Mouse (Mus musculus) midbrain, embryonic 10.5 days (tissue): ENCODE measurements around the gene Nmb. TPM values are rescaled to one million over a fixed set of nuclear protein-coding genes. Genes with fewer than 3 reads are reported as not detected.

ENCODE experiments used
- DNase-seq: peaks from one replicate; pipeline ENCODE4 v3.0.0-alpha.2; 2017; ENCODE audit warnings: low spot score
- H3K27ac ChIP-seq: fragments of 300-500 bp; sonication (generic); replicated peaks from 2 replicates; pipeline ENCODE4 v1.5.1; 2016; ENCODE audit warnings: mild to moderate bottlenecking
- H3K27me3 ChIP-seq: fragments of 300-500 bp; sonication (generic); 2 replicates; pipeline ENCODE4 v1.6.1; 2016; ENCODE audit warnings: low read depth, mild to moderate bottlenecking; ENCODE audit not compliant: poor library complexity, severe bottlenecking
- H3K36me3 ChIP-seq: fragments of 300-500 bp; sonication (generic); 2 replicates; pipeline ENCODE4 v1.6.1; 2016; ENCODE audit warnings: mild to moderate bottlenecking, moderate library complexity
- H3K4me1 ChIP-seq: fragments of 300-500 bp; sonication (generic); 2 replicates; pipeline ENCODE4 v1.6.1; 2016
- H3K4me3 ChIP-seq: fragments of 300-500 bp; sonication (generic); 2 replicates; pipeline ENCODE4 v1.5.1; 2016; ENCODE audit warnings: mild to moderate bottlenecking, moderate library complexity
- H3K9me3 ChIP-seq: fragments of 300-500 bp; sonication (generic); replicated peaks from 2 replicates; pipeline ENCODE4 v1.6.1; 2016; ENCODE audit warnings: mild to moderate bottlenecking
- WGBS: fragments of 180-500 bp; shearing (Covaris S2); methylation state at CpG from one replicate; pipeline ENCODE4 v1.1.7; 2016; 5-methylcytosine and 5-hydroxymethylcytosine counted together
- polyA plus RNA-seq: library from polyadenylated mRNA; unstranded; fragments of >200 nt; fragmentation: Nextera tagmentation; extraction: Ambion mirVana; gene quantifications from 2 replicates; pipeline ENCODE4 v1.2.1, GENCODE M21; 2016

The Nmb gene
- polyA plus RNA-seq, 1 experiment from 2014 or later = 7.0 TPM

- peaks cover 29% of the 10 kb centered on the region for H3K4me1 ChIP-seq
- no peaks in the 10 kb centered on the region for H3K9me3 ChIP-seq
- DNase-seq = no peak
- H3K27me3 ChIP-seq = no peaks in the 10 kb centered on the region
- H3K4me3 ChIP-seq = no peak overlapping the region
- H3K36me3 ChIP-seq = peaks cover 69% of the 10 kb centered on the region
- 83% methylated on average over 8 of the region's 8 CpGs for WGBS
- H3K27ac ChIP-seq = no peak overlapping the region
Measured at GRCm38 (mm10) chr7:80864831-80865230, 40.0 kb downstream of the Nmb start.

GRCm38 (mm10) chr7:80864151-80864550, 40.7 kb downstream of the Nmb start:
- 77% methylated on average over 1 of the region's 1 CpGs for WGBS
- Histone ChIP-seq H3K9me3 (no peaks in the 10 kb centered on the region), H3K27me3 (no peaks in the 10 kb centered on the region), H3K4me3 (no peak overlapping the region), H3K27ac (no peak overlapping the region), H3K36me3 (peaks cover 63% of the 10 kb centered on the region), H3K4me1 (peaks cover 29% of the 10 kb centered on the region)
- DNase-seq = no peak

GRCm38 (mm10) chr7:80863520-80863919, 41.4 kb downstream of the Nmb start:
- H3K27me3 ChIP-seq = no peaks in the 10 kb centered on the region
- no peaks in the 10 kb centered on the region for H3K9me3 ChIP-seq
- 88% methylated on average over 5 of the region's 5 CpGs for WGBS
- H3K4me3 ChIP-seq = peak overlapping the region; percentile 18; the same call in 1 of the 2 replicates
- H3K36me3 ChIP-seq = peaks cover 56% of the 10 kb centered on the region
- no peak overlapping the region for H3K27ac ChIP-seq
- peaks cover 29% of the 10 kb centered on the region for H3K4me1 ChIP-seq
- DNase-seq = no peak

GRCm38 (mm10) chr7:80862475-80862874, 42.4 kb downstream of the Nmb start:
- no peaks in the 10 kb centered on the region for H3K9me3 ChIP-seq
- H3K4me1 ChIP-seq = peaks cover 29% of the 10 kb centered on the region
- H3K27me3 ChIP-seq = no peaks in the 10 kb centered on the region
- H3K36me3 ChIP-seq = peaks cover 46% of the 10 kb centered on the region
- H3K4me3 ChIP-seq = peak overlapping the region; percentile 14; the same call in 1 of the 2 replicates
- WGBS = 81% methylated on average over 2 of the region's 2 CpGs
- H3K27ac ChIP-seq = no peak overlapping the region
- DNase-seq = no peak

- WGBS = under 1% methylated on average over 40 of the region's 40 CpGs
- Histone ChIP-seq H3K4me3 (peak within 1 kb of the TSS; percentile 78), H3K36me3 (peaks cover 30% of the 10 kb centered on the region), H3K27me3 (no peaks in the 10 kb centered on the region), H3K27ac (peak within 1 kb of the TSS; percentile 98), H3K9me3 (no peaks in the 10 kb centered on the region), H3K4me1 (peaks cover 29% of the 10 kb centered on the region)
- peak; percentile 95 for DNase-seq
Measured at GRCm38 (mm10) chr7:80860729-80861274, 44.1 kb downstream of the Nmb start, which contains the start of gene Zscan2. Gene Zscan2, plus strand, starts transcription at chr7:80860920.

GRCm38 (mm10) chr7:80860227-80860626, 44.6 kb downstream of the Nmb start:
- peak overlapping the region; percentile 98 for H3K27ac ChIP-seq
- peaks cover 24% of the 10 kb centered on the region for H3K36me3 ChIP-seq
- WGBS = 1% methylated on average over 13 of the region's 13 CpGs
- H3K27me3 ChIP-seq = no peaks in the 10 kb centered on the region
- DNase-seq = peak; percentile 67
- peak overlapping the region; percentile 78 for H3K4me3 ChIP-seq
- H3K9me3 ChIP-seq = no peaks in the 10 kb centered on the region
- H3K4me1 ChIP-seq = peaks cover 29% of the 10 kb centered on the region

- peak; percentile 74 for DNase-seq
- peaks cover 17% of the 10 kb centered on the region for H3K4me1 ChIP-seq
- no peak overlapping the region for H3K4me3 ChIP-seq
- 30% methylated on average over 6 of the region's 6 CpGs for WGBS
- no peak overlapping the region for H3K27ac ChIP-seq
- H3K36me3 ChIP-seq = no peaks in the 10 kb centered on the region
- H3K27me3 ChIP-seq = no peaks in the 10 kb centered on the region
- H3K9me3 ChIP-seq = no peaks in the 10 kb centered on the region
Measured at GRCm38 (mm10) chr7:80857181-80857580, 47.7 kb downstream of the Nmb start.

- Histone ChIP-seq H3K36me3 (no peaks in the 10 kb centered on the region), H3K4me1 (peaks cover 5% of the 10 kb centered on the region), H3K9me3 (no peaks in the 10 kb centered on the region), H3K27ac (no peak overlapping the region), H3K27me3 (no peaks in the 10 kb centered on the region), H3K4me3 (no peak overlapping the region)
- no peak for DNase-seq
Measured at GRCm38 (mm10) chr7:80855316-80855715, 49.6 kb downstream of the Nmb start.

GRCm38 (mm10) chr7:80853218-80853617, 51.7 kb downstream of the Nmb start:
- H3K27me3 ChIP-seq = no peaks in the 10 kb centered on the region
- DNase-seq = no peak
- no peak overlapping the region for H3K27ac ChIP-seq
- H3K36me3 ChIP-seq = no peaks in the 10 kb centered on the region
- H3K9me3 ChIP-seq = no peaks in the 10 kb centered on the region
- 89% methylated on average over 3 of the region's 3 CpGs for WGBS
- H3K4me3 ChIP-seq = no peak overlapping the region
- no peaks in the 10 kb centered on the region for H3K4me1 ChIP-seq

Other genes starting within 250 kb of the Nmb start
- gene Crtc3, start 216.2 kb downstream of the Nmb start, polyA plus RNA-seq = 8.4 and 9.3 TPM in 2 replicates
- 23.7 and 27.1 TPM in 2 replicates for gene Iqgap1, start 79.1 kb downstream of the Nmb start, polyA plus RNA-seq
- 2.5 and 2.9 TPM in 2 replicates for gene Zscan2, start 44.2 kb downstream of the Nmb start, polyA plus RNA-seq
- gene Wdr73, start 3.8 kb downstream of the Nmb start, polyA plus RNA-seq = 48.0 and 50.2 TPM in 2 replicates
- 195 and 207 TPM in 2 replicates for gene Sec11a, start 42.7 kb upstream of the Nmb start, polyA plus RNA-seq
- gene Zfp592, start 88.6 kb upstream of the Nmb start, polyA plus RNA-seq = 10.5 and 11.6 TPM in 2 replicates
- 0.05 and 0.09 TPM in 2 replicates for gene Alpk3, start 152.5 kb upstream of the Nmb start, polyA plus RNA-seq
- gene Slc28a1, start 209.7 kb upstream of the Nmb start, polyA plus RNA-seq = 0.05 TPM in 1 of 2 replicates, not detected in the other